32 mouse cellular contexts compared by ENCODE assay signal in the genomic region with DNA sequence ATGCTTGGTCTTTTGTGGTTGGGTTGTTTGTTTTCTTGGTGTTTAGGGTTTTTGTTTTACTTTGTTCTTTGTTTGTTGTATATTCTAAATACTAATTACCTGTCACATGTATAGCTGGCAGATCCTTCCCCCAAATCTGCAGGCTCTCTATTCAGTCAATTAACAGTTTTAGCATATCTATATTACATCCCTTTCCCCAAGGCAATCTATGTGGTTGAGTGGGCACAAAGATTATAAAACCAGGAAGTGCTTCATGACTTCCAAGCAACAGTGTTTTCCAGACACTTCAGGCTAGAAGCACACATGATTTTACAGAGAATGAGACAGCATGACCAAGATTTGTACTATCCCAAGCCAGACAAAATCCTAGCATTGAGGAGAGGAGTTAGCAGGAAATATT.
"Had no signal": no experiment of that assay in that cellular context is flagged by ENCODE, and none has a peak within 500 bp of the region (broad histone marks: within the 10 kb centered on the region; RNA-seq: fewer than 3 reads in every experiment).

No protein-coding gene starts in this region.

- H3K4me3 ChIP-seq: limb, embryonic 10.5 days; limb, embryonic 12.5 days; limb, embryonic 13.5 days; limb, embryonic 15.5 days; liver, embryonic 12.5 days; liver, embryonic 13.5 days; liver, embryonic 15.5 days; lung, embryonic 15.5 days; megakaryocyte, embryonic 14.5 days; midbrain, embryonic 10.5 days; midbrain, embryonic 12.5 days; midbrain, embryonic 13.5 days; midbrain, embryonic 15.5 days; myocyte; neural tube, embryonic 12.5 days had no signal

- DNase-seq: left cerebral cortex, postnatal 4 days; liver; liver, embryonic 13.5 days; liver, postnatal 0 days; lung, adult 18-20 months; lung, adult 2 months; lung, embryonic 14.5 days; lung, postnatal 10 days; lung, postnatal 14 days; lung, postnatal 36 days; lung, postnatal 4 days; midbrain, embryonic 14.5 days had no signal

- H3K27ac ChIP-seq: limb, embryonic 10.5 days; limb, embryonic 12.5 days; limb, embryonic 13.5 days; limb, embryonic 15.5 days; liver, embryonic 12.5 days; liver, embryonic 13.5 days; liver, embryonic 14.5 days; liver, embryonic 15.5 days; lung, embryonic 15.5 days; macrophage; midbrain, embryonic 10.5 days; midbrain, embryonic 12.5 days; midbrain, embryonic 13.5 days; midbrain, embryonic 15.5 days; neural tube, embryonic 12.5 days had no signal

- H3K27me3 ChIP-seq: limb, embryonic 12.5 days; limb, embryonic 13.5 days; limb, embryonic 15.5 days; liver, embryonic 12.5 days; liver, embryonic 13.5 days; liver, embryonic 15.5 days; lung, embryonic 15.5 days; megakaryocyte, embryonic 14.5 days; midbrain, embryonic 12.5 days; midbrain, embryonic 13.5 days; midbrain, embryonic 15.5 days; neural tube, embryonic 12.5 days had no signal

- H3K4me2 ChIP-seq: limb, embryonic 12.5 days; limb, embryonic 13.5 days; limb, embryonic 15.5 days; liver, embryonic 11.5 days; liver, embryonic 12.5 days; liver, embryonic 13.5 days; liver, embryonic 15.5 days; lung, embryonic 14.5 days; lung, embryonic 15.5 days; midbrain, embryonic 11.5 days; midbrain, embryonic 12.5 days; midbrain, embryonic 13.5 days; midbrain, embryonic 15.5 days; neural tube, embryonic 12.5 days had no signal

- ATAC-seq: liver, embryonic 12.5 days; liver, postnatal 0 days; lung, postnatal 0 days; midbrain, embryonic 13.5 days; midbrain, embryonic 15.5 days; midbrain, embryonic 16.5 days had no signal

- H3K4me1 ChIP-seq: limb, embryonic 10.5 days; limb, embryonic 12.5 days; limb, embryonic 13.5 days; limb, embryonic 15.5 days; liver, embryonic 12.5 days; liver, embryonic 13.5 days; liver, embryonic 15.5 days; lung, embryonic 15.5 days; midbrain, embryonic 10.5 days; midbrain, embryonic 12.5 days; midbrain, embryonic 13.5 days; midbrain, embryonic 15.5 days; neural tube, embryonic 12.5 days had no signal

- H3K9me3 ChIP-seq: limb, embryonic 10.5 days; limb, embryonic 12.5 days; limb, embryonic 15.5 days; liver, embryonic 12.5 days; liver, embryonic 13.5 days; liver, embryonic 15.5 days; lung, embryonic 15.5 days; midbrain, embryonic 10.5 days; midbrain, embryonic 12.5 days; midbrain, embryonic 13.5 days; midbrain, embryonic 15.5 days; neural tube, embryonic 12.5 days had no signal

- H3K36me3 ChIP-seq: limb, embryonic 10.5 days; limb, embryonic 12.5 days; limb, embryonic 13.5 days; limb, embryonic 15.5 days; liver, embryonic 12.5 days; liver, embryonic 13.5 days; liver, embryonic 15.5 days; lung, embryonic 15.5 days; midbrain, embryonic 10.5 days; midbrain, embryonic 12.5 days; midbrain, embryonic 13.5 days; midbrain, embryonic 15.5 days; neural tube, embryonic 12.5 days had no signal

- H3K9ac ChIP-seq: limb, embryonic 12.5 days; limb, embryonic 13.5 days; limb, embryonic 15.5 days; liver, embryonic 12.5 days; liver, embryonic 13.5 days; liver, embryonic 14.5 days; liver, embryonic 15.5 days; liver, postnatal 0 days; lung, embryonic 14.5 days; lung, embryonic 15.5 days; midbrain, embryonic 12.5 days; midbrain, embryonic 13.5 days; midbrain, embryonic 15.5 days; neural tube, embryonic 12.5 days had no signal
